Mouse (Mus musculus): ENCODE results near the gene Cpne8. TPM values are rescaled to one million over a fixed set of nuclear protein-coding genes. Genes with fewer than 3 reads are reported as not detected.
"Not testable (repeated sequence)": the region's sequence is repeated elsewhere in the genome, so short reads cannot be mapped to it uniquely, and the experiment has no call there.

Gene Cpne8
- polyA plus RNA-seq, 1 experiment from 2014 or later, result 40.4 TPM

GRCm38 (mm10) chr15:90490186-90490585 is 189.0 kb downstream of the Cpne8 start:
- Histone ChIP-seq H3K27ac (ENCODE audit: low read depth, low read length) (no peak overlapping the region), H3K36me3 (ENCODE audit: control insufficient read depth, insufficient read depth) (no peaks in the 10 kb centered on the region), H3K4me2 (replicated peaks; ENCODE audit: low read depth) (no peak overlapping the region), H3K27me3 (replicated peaks; ENCODE audit: control insufficient read depth, insufficient read depth, low read length) (no peaks in the 10 kb centered on the region), H3K9me3 (ENCODE audit: control insufficient read depth) (no peaks in the 10 kb centered on the region), H3K4me1 (replicated peaks; ENCODE audit: control insufficient read depth, insufficient read depth, low read length) (no peaks in the 10 kb centered on the region), H3K9ac (ENCODE audit: low read depth, low read length) (no peak overlapping the region), H3K4me3 (ENCODE audit: low read depth, low read length) (no peak overlapping the region)
- no peak for ATAC-seq
- TF ChIP-seq CTCF (IDR thresholded peaks at IDR 0.05; ENCODE audit: low read depth), result no peak
- 83% methylated on average over 7 of the region's 7 CpGs for WGBS

GRCm38 (mm10) chr15:90470561-90470960 is 208.7 kb downstream of the Cpne8 start:
- H3K36me3 ChIP-seq (ENCODE audit: control insufficient read depth, insufficient read depth); H3K9ac ChIP-seq (ENCODE audit: low read depth, low read length); H3K4me3 ChIP-seq (ENCODE audit: low read depth, low read length); H3K9me3 ChIP-seq (ENCODE audit: control insufficient read depth); H3K27me3 ChIP-seq (replicated peaks; ENCODE audit: control insufficient read depth, insufficient read depth, low read length); ATAC-seq; H3K4me1 ChIP-seq (replicated peaks; ENCODE audit: control insufficient read depth, insufficient read depth, low read length); H3K4me2 ChIP-seq (replicated peaks; ENCODE audit: low read depth); H3K27ac ChIP-seq (ENCODE audit: low read depth, low read length): not testable (repeated sequence)

- ATAC-seq, result no peak
- Histone ChIP-seq H3K9me3 (ENCODE audit: control insufficient read depth) (no peaks in the 10 kb centered on the region), H3K4me3 (ENCODE audit: low read depth, low read length) (no peak overlapping the region), H3K36me3 (ENCODE audit: control insufficient read depth, insufficient read depth) (no peaks in the 10 kb centered on the region), H3K9ac (ENCODE audit: low read depth, low read length) (no peak overlapping the region), H3K27ac (ENCODE audit: low read depth, low read length) (no peak overlapping the region), H3K4me2 (replicated peaks; ENCODE audit: low read depth) (no peak overlapping the region), H3K4me1 (replicated peaks; ENCODE audit: control insufficient read depth, insufficient read depth, low read length) (no peaks in the 10 kb centered on the region), H3K27me3 (replicated peaks; ENCODE audit: control insufficient read depth, insufficient read depth, low read length) (no peaks in the 10 kb centered on the region)
- WGBS, result 56% methylated on average over 2 of the region's 2 CpGs
- TF ChIP-seq CTCF (IDR thresholded peaks at IDR 0.05; ENCODE audit: low read depth), result no peak
These were observed 216.0 kb downstream of the Cpne8 start for GRCm38 (mm10) chr15:90463281-90463680.

GRCm38 (mm10) chr15:90446076-90446475 is 233.2 kb downstream of the Cpne8 start:
- no peak for TF ChIP-seq CTCF (IDR thresholded peaks at IDR 0.05; ENCODE audit: low read depth)
- H3K4me2 ChIP-seq (replicated peaks; ENCODE audit: low read depth), result no peak overlapping the region
- no peak overlapping the region for H3K4me3 ChIP-seq (ENCODE audit: low read depth, low read length)
- no peaks in the 10 kb centered on the region for H3K36me3 ChIP-seq (ENCODE audit: control insufficient read depth, insufficient read depth)
- no peaks in the 10 kb centered on the region for H3K9me3 ChIP-seq (ENCODE audit: control insufficient read depth)
- WGBS, result 43% methylated on average over 1 of the region's 1 CpGs
- H3K4me1 ChIP-seq (replicated peaks; ENCODE audit: control insufficient read depth, insufficient read depth, low read length), result no peaks in the 10 kb centered on the region
- no peak for ATAC-seq
- no peak overlapping the region for H3K27ac ChIP-seq (ENCODE audit: low read depth, low read length)
- H3K9ac ChIP-seq (ENCODE audit: low read depth, low read length), result no peak overlapping the region
- H3K27me3 ChIP-seq (replicated peaks; ENCODE audit: control insufficient read depth, insufficient read depth, low read length), result no peaks in the 10 kb centered on the region

Measured in intestine, postnatal 0 days (tissue).